Comparison of ENCODE assay signal across 8 mouse cellular contexts in genomic region chr16:18083231-18083951, GRCm38 (mm10). TPM values are rescaled to one million over a fixed set of nuclear protein-coding genes. Genes with fewer than 3 reads are reported as not detected.
DNase-seq lines count a peak whose midpoint lies in the region; ATAC-seq and TF ChIP-seq lines count a peak whose summit lies in the region.

No protein-coding gene starts in this region.

- no peak for TF ChIP-seq CTCF in left cerebral cortex, adult 2 months (IDR thresholded peaks at IDR 0.05)

- peak; percentile 80 to 89 for DNase-seq in heart, adult 18-20 months
- DNase-seq in heart, embryonic 10.5 days (ENCODE audit: low spot score): no peak
- DNase-seq in ZHBTc4 (ENCODE audit: low read depth, low spot score): peak; percentile 43
- no peak for DNase-seq in embryonic facial prominence, embryonic 10.5 days (ENCODE audit: low spot score)
- peak; percentile 46 to 61 for DNase-seq in left cerebral cortex, adult 2 months (ENCODE audit: extremely low spot score in 1 of 2, low spot score in 2 of 2)
- peak; percentile 70 for DNase-seq in testis, postnatal 14 days (ENCODE audit: low spot score)
- DNase-seq in thymus, adult 18-20 months: no peak

- intact Hi-C loops in left cerebral cortex, adult 2 months (cut with DNase I): no loop called here

- peaks cover 15% of the 10 kb centered on the region for H3K4me1 ChIP-seq in heart, embryonic 10.5 days
- H3K4me1 ChIP-seq in embryonic facial prominence, embryonic 10.5 days: peaks cover 14% of the 10 kb centered on the region
- H3K4me1 ChIP-seq in intestine, embryonic 16.5 days (ENCODE audit: control insufficient read depth, insufficient read depth, low read length): peaks cover 14% of the 10 kb centered on the region

- H3K9me3 ChIP-seq in heart, embryonic 10.5 days: no peaks in the 10 kb centered on the region
- H3K9me3 ChIP-seq in embryonic facial prominence, embryonic 10.5 days: no peaks in the 10 kb centered on the region
- H3K9me3 ChIP-seq in intestine, embryonic 16.5 days (ENCODE audit: control insufficient read depth, low read length): no peaks in the 10 kb centered on the region

- H3K4me3 ChIP-seq in heart, embryonic 10.5 days: no peak overlapping the region
- H3K4me3 ChIP-seq in embryonic facial prominence, embryonic 10.5 days: no peak overlapping the region
- no peak overlapping the region for H3K4me3 ChIP-seq in intestine, embryonic 16.5 days (ENCODE audit: low read length)
- no peak overlapping the region for H3K4me3 ChIP-seq in left cerebral cortex, adult 2 months

- no peaks in the 10 kb centered on the region; the same call in 1 of the 2 replicates for H3K36me3 ChIP-seq in heart, embryonic 10.5 days
- peaks cover 14% of the 10 kb centered on the region for H3K36me3 ChIP-seq in embryonic facial prominence, embryonic 10.5 days (replicated peaks)
- no peaks in the 10 kb centered on the region for H3K36me3 ChIP-seq in intestine, embryonic 16.5 days (ENCODE audit: control insufficient read depth, insufficient read depth, low read length)

- peak overlapping the region; percentile 3; the same call in 1 of the 2 replicates for H3K9ac ChIP-seq in intestine, embryonic 16.5 days (ENCODE audit: low read depth, low read length)

- no peak overlapping the region for H3K4me2 ChIP-seq in intestine, embryonic 16.5 days (ENCODE audit: low read depth, low read length)

- peak; percentile 63 for ATAC-seq in intestine, embryonic 16.5 days

- WGBS in heart, embryonic 10.5 days: 84% methylated on average over 18 of the region's 18 CpGs
- WGBS in embryonic facial prominence, embryonic 10.5 days: 85% methylated on average over 18 of the region's 18 CpGs
- 82% methylated on average over 18 of the region's 18 CpGs for WGBS in intestine, embryonic 16.5 days

- H3K27ac ChIP-seq in heart, embryonic 10.5 days: no peak overlapping the region
- peak overlapping the region; percentile 19; the same call in 1 of the 2 replicates for H3K27ac ChIP-seq in embryonic facial prominence, embryonic 10.5 days (replicated peaks)
- peak overlapping the region; percentile 72; the same call in 1 of the 2 replicates for H3K27ac ChIP-seq in intestine, embryonic 16.5 days (ENCODE audit: low read length)
- H3K27ac ChIP-seq in left cerebral cortex, adult 2 months: peak overlapping the region; percentile 81

- peaks cover 10% of the 10 kb centered on the region for H3K27me3 ChIP-seq in heart, embryonic 10.5 days (ENCODE audit: insufficient read depth, poor library complexity, severe bottlenecking)
- peaks cover 11% of the 10 kb centered on the region for H3K27me3 ChIP-seq in embryonic facial prominence, embryonic 10.5 days (replicated peaks; ENCODE audit: low read depth, poor library complexity, severe bottlenecking)
- H3K27me3 ChIP-seq in intestine, embryonic 16.5 days (replicated peaks; ENCODE audit: control insufficient read depth, insufficient read depth, low read length): no peaks in the 10 kb centered on the region

RNA-seq across cellular contexts. Expression of gene Prodh, which starts 6.6 kb away (rescaled TPM):
- 10 to 100 TPM; 12.3 to 17.9 TPM for total RNA-seq in heart, adult 18-20 months (2021)
- polyA plus RNA-seq in heart, embryonic 10.5 days (2016; fragmentation: Nextera tagmentation; extraction: Ambion mirVana): 14.2 and 16.0 TPM in 2 replicates
- polyA plus RNA-seq in embryonic facial prominence, embryonic 10.5 days (2016; fragmentation: Nextera tagmentation; extraction: Ambion mirVana): 16.2 and 16.9 TPM in 2 replicates
- 20.1 and 24.4 TPM in 2 replicates for polyA plus RNA-seq in intestine, embryonic 16.5 days (2015; fragmentation: Nextera tagmentation; extraction: Ambion mirVana)
- 10 to 100 TPM; 38.9 to 40.8 TPM for total RNA-seq in left cerebral cortex, adult 2 months (2021)

RNA-seq across cellular contexts. Expression of gene Dgcr6, which starts 30.7 kb away (rescaled TPM):
- total RNA-seq in heart, adult 18-20 months (2021): 10 to 100 TPM; 41.8 to 42.0 TPM
- 73.8 and 97.3 TPM in 2 replicates for polyA plus RNA-seq in heart, embryonic 10.5 days (2016; fragmentation: Nextera tagmentation; extraction: Ambion mirVana)
- 151 and 165 TPM in 2 replicates for polyA plus RNA-seq in embryonic facial prominence, embryonic 10.5 days (2016; fragmentation: Nextera tagmentation; extraction: Ambion mirVana)
- polyA plus RNA-seq in intestine, embryonic 16.5 days (2015; fragmentation: Nextera tagmentation; extraction: Ambion mirVana): 77.0 and 77.1 TPM in 2 replicates
- total RNA-seq in left cerebral cortex, adult 2 months (2021): 10 to 100 TPM; 96.1 to 96.8 TPM

RNA-seq across cellular contexts. Expression of gene Rtn4r, which starts 44.1 kb away (rescaled TPM):
- 1 to 10 TPM; 3.6 to 5.5 TPM for total RNA-seq in heart, adult 18-20 months (2021)
- 0.31 and 0.79 TPM in 2 replicates for polyA plus RNA-seq in heart, embryonic 10.5 days (2016; fragmentation: Nextera tagmentation; extraction: Ambion mirVana)
- 0.87 and 1.4 TPM in 2 replicates for polyA plus RNA-seq in embryonic facial prominence, embryonic 10.5 days (2016; fragmentation: Nextera tagmentation; extraction: Ambion mirVana)
- 0.73 and 2.4 TPM in 2 replicates for polyA plus RNA-seq in intestine, embryonic 16.5 days (2015; fragmentation: Nextera tagmentation; extraction: Ambion mirVana)
- total RNA-seq in left cerebral cortex, adult 2 months (2021): 100 to 1,000 TPM; 138 to 147 TPM

Comparison
In these comparisons a context has a peak if more than half of its experiments do, and no peak if none do; other contexts are left out.
1. DNase-seq: peak in heart, adult 18-20 months (2 of 2), ZHBTc4 (single experiment), left cerebral cortex, adult 2 months (2 of 2) and testis, postnatal 14 days (single experiment); none in heart, embryonic 10.5 days (single experiment), embryonic facial prominence, embryonic 10.5 days (single experiment) and thymus, adult 18-20 months (0 of 2).